10 mouse cellular contexts compared by ENCODE assay signal in the genomic region with DNA sequence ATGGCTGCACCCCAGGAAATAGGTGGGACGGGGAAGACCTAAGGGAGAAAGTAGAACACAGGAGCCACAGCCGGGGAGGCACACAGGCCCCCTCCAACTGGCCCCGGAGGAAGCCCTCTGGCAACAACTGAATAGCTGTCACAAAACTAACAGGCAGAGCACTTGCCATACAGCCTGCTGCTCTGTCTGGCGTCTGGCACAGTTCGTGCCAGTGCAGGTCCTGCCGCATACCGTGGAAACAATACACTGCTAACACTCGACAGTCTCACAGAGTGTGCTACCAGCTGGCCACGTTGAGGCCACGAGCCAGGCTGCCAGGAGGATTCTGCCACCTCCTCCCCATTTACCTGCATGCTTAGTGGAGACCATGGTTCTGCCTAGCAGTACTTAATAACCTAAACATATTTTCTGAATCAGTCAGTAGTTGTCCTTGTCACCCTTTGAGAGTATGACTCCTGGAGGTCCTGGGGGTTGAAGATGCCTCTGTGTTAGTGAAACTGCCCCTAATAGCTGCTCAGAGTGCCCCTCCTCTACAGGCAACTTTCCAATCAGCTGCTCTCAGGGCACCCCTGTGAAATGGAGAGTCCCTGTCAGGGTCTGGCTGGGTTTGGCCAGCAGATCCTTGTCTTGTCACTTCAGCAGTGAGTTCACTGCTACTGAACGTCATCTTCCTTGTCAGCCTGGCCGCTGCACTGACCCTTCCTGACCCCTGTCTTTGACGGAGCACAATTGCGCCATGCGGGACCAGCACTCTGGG.
DNase-seq lines count a peak whose midpoint lies in the region; ATAC-seq lines count a peak whose summit lies in the region.
"Had no signal": no experiment of that assay in that cellular context is flagged by ENCODE, and none has a peak within 500 bp of the region (broad histone marks: within the 10 kb centered on the region; RNA-seq: fewer than 3 reads in every experiment).

No protein-coding gene starts in this region.

- peaks cover 62% of the 10 kb centered on the region for H3K36me3 ChIP-seq in forebrain, embryonic 13.5 days (ENCODE audit: poor library complexity, severe bottlenecking)
- H3K36me3 ChIP-seq in forebrain, embryonic 11.5 days (ENCODE audit: control insufficient read depth, insufficient read depth, low read length), result peaks cover 4% of the 10 kb centered on the region; the same call in 1 of the 2 replicates
- peaks cover 51% of the 10 kb centered on the region for H3K36me3 ChIP-seq in neural tube, embryonic 12.5 days
- H3K36me3 ChIP-seq in midbrain, embryonic 11.5 days (ENCODE audit: control insufficient read depth, insufficient read depth, low read length), result peaks cover 10% of the 10 kb centered on the region

- intact Hi-C loops in heart, postnatal 10 days (cut with DNase I), result no loop called here

- H3K4me2 ChIP-seq in forebrain, embryonic 13.5 days, result peak overlapping the region; percentile 4; the same call in 1 of the 2 replicates
- no peak overlapping the region for H3K4me2 ChIP-seq in forebrain, embryonic 11.5 days (ENCODE audit: low read depth, low read length, severe bottlenecking)
- no peak overlapping the region for H3K4me2 ChIP-seq in neural tube, embryonic 12.5 days (replicated peaks)
- H3K4me2 ChIP-seq in midbrain, embryonic 11.5 days, result no peak overlapping the region
- H3K4me2 ChIP-seq: heart, embryonic 13.5 days had no signal

- 64% methylated on average over 15 of the region's 15 CpGs for WGBS in forebrain, embryonic 13.5 days
- WGBS in forebrain, embryonic 11.5 days, result 79% methylated on average over 15 of the region's 15 CpGs
- WGBS in neural tube, embryonic 12.5 days, result 72% methylated on average over 15 of the region's 15 CpGs
- 76% methylated on average over 15 of the region's 15 CpGs for WGBS in midbrain, embryonic 11.5 days

- 0 out of 2 replicates have a peak overlapping the region, but pooled peaks have one; percentile 35 for H3K9ac ChIP-seq in forebrain, embryonic 13.5 days
- H3K9ac ChIP-seq in forebrain, embryonic 11.5 days (ENCODE audit: low read length), result no peak overlapping the region
- 0 out of 2 replicates have a peak overlapping the region, but pooled peaks have one; percentile 0 for H3K9ac ChIP-seq in neural tube, embryonic 12.5 days
- H3K9ac ChIP-seq in midbrain, embryonic 11.5 days (ENCODE audit: low read length), result no peak overlapping the region
- H3K9ac ChIP-seq: heart, embryonic 13.5 days; liver, embryonic 14.5 days had no signal

- peak overlapping the region; percentile 86 for H3K27ac ChIP-seq in forebrain, embryonic 13.5 days
- H3K27ac ChIP-seq in forebrain, embryonic 11.5 days (ENCODE audit: low read depth, low read length), result no peak overlapping the region
- no peak overlapping the region for H3K27ac ChIP-seq in neural tube, embryonic 12.5 days
- H3K27ac ChIP-seq in midbrain, embryonic 11.5 days (ENCODE audit: low read depth, low read length), result no peak overlapping the region
- H3K27ac ChIP-seq: heart, embryonic 13.5 days; limb, embryonic 10.5 days; liver, embryonic 14.5 days had no signal

- ATAC-seq in forebrain, embryonic 13.5 days, result peak; percentile 86
- no peak for ATAC-seq in forebrain, embryonic 11.5 days (replicated peaks; ENCODE audit: low FRiP score)
- no peak for ATAC-seq in neural tube, embryonic 12.5 days (ENCODE audit: low FRiP score, low read depth)
- no peak for ATAC-seq in midbrain, embryonic 11.5 days (ENCODE audit: low FRiP score)

- peaks cover 8% of the 10 kb centered on the region for H3K9me3 ChIP-seq in forebrain, embryonic 13.5 days (replicated peaks)
- H3K9me3 ChIP-seq in forebrain, embryonic 11.5 days (ENCODE audit: control insufficient read depth, low read length), result no peaks in the 10 kb centered on the region
- peaks cover 7% of the 10 kb centered on the region for H3K9me3 ChIP-seq in neural tube, embryonic 12.5 days
- no peaks in the 10 kb centered on the region; the same call in 1 of the 2 replicates for H3K9me3 ChIP-seq in midbrain, embryonic 11.5 days (ENCODE audit: control insufficient read depth, low read length)
- H3K9me3 ChIP-seq: limb, embryonic 10.5 days had no signal

- no peak overlapping the region for H3K4me3 ChIP-seq in forebrain, embryonic 13.5 days
- H3K4me3 ChIP-seq in forebrain, embryonic 11.5 days (ENCODE audit: low read depth, low read length), result no peak overlapping the region
- H3K4me3 ChIP-seq in neural tube, embryonic 12.5 days, result no peak overlapping the region
- H3K4me3 ChIP-seq in midbrain, embryonic 11.5 days (ENCODE audit: low read depth, low read length), result no peak overlapping the region
- H3K4me3 ChIP-seq: heart, embryonic 13.5 days; limb, embryonic 10.5 days had no signal

- H3K27me3 ChIP-seq in forebrain, embryonic 13.5 days, result no peaks in the 10 kb centered on the region
- no peaks in the 10 kb centered on the region for H3K27me3 ChIP-seq in forebrain, embryonic 11.5 days (ENCODE audit: control insufficient read depth, insufficient read depth, low read length)
- H3K27me3 ChIP-seq in neural tube, embryonic 12.5 days (replicated peaks), result no peaks in the 10 kb centered on the region
- no peaks in the 10 kb centered on the region for H3K27me3 ChIP-seq in midbrain, embryonic 11.5 days (ENCODE audit: control insufficient read depth, insufficient read depth, low read length)

- peaks cover 24% of the 10 kb centered on the region for H3K4me1 ChIP-seq in forebrain, embryonic 13.5 days
- H3K4me1 ChIP-seq in forebrain, embryonic 11.5 days (replicated peaks; ENCODE audit: control insufficient read depth, insufficient read depth, low read length), result no peaks in the 10 kb centered on the region
- H3K4me1 ChIP-seq in neural tube, embryonic 12.5 days, result 0 out of 2 replicates have a peak, but pooled peaks cover 7% of the 10 kb centered on the region
- H3K4me1 ChIP-seq in midbrain, embryonic 11.5 days (ENCODE audit: control insufficient read depth, insufficient read depth, low read length), result peaks cover 7% of the 10 kb centered on the region; the same call in 1 of the 2 replicates

- DNase-seq in forebrain, embryonic 11.5 days (ENCODE audit: low spot score), result no peak
- DNase-seq in neural tube, embryonic 10.5 days (ENCODE audit: extremely low spot score, low spot score), result no peak
- DNase-seq in midbrain, embryonic 11.5 days (ENCODE audit: low spot score, missing footprints), result peak; percentile 78
- DNase-seq in frontal cortex, postnatal 36 days (ENCODE audit: low spot score in 2 of 2), result no peak
- DNase-seq in heart, postnatal 10 days, result no peak

Comparison
In these comparisons a context has a peak if more than half of its experiments do, and no peak if none do; other contexts are left out.
1. H3K9ac ChIP-seq: peak in forebrain, embryonic 13.5 days (single experiment) and neural tube, embryonic 12.5 days (single experiment); none in forebrain, embryonic 11.5 days (single experiment) and midbrain, embryonic 11.5 days (single experiment).